Mouse (Mus musculus): ENCODE measurements at regions not wholly inside any gene's neighbourhood (a gene's known extent, or its start where the extent isn't known, plus 50 kb on each side); places are given as distances from the start of the nearest gene placed in this dataset.

DNA sequence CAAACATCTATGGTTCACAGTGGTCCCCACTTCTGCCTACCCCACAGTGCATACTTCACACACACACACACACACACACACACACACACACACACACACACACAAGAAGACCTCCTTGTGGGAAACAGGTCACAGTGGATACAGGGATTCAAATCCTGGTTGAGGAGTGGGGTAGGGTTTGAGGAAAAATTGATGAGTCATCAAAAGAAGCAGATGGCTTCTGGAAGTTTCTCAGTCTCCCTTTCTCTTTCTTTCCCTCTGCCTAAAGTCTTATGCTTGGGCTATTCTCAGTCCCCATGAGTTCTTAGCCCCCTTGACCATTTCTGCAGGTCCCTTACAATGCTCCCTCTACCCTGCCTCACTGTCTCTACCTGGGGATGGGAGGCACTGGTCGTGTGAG, 56.4 kb downstream of the Rassf10 start:
- in situ Hi-C loops (cut with MboI, MseI), result loop anchor here in 1 of 2 experiments (25.0 kb wide), 1 partner anchor 1927 kb away; no protein-coding TSS in a partner anchor

DNA sequence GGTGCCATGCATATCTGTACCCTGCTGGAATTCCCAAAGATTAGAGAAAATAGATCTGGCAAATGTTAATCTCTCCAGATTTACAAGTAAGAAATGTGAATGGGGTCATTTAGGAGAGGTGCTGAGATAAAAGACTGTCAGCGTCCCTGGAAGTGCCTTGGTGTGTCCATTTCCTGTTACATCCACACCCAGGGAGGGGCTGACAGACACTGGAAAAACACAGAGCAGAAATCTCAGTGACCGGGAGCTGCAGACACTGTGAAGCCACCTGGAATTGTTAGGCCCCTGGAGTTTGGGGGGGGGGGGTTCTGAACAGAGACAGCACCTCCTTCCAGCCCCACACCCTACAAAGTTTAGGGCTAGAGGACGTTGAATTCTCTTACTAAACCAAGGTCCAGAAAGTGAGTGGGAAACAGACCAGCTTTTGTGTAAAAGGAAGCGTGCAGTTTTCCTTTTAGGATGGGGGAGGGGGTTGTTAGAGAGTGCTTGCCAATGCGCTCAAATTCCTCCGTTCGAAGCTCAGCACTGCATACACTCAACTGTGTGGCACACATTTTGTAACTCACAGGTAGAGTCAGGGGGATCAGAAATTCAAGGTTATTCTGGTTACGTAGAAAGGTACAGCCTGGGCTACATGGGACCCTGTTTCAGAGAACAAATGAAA, 63.5 kb downstream of the Rassf10 start:
- in situ Hi-C loops (cut with MboI, MseI), result loop anchor here in 1 of 2 experiments (25.0 kb wide), 1 partner anchor 1920 kb away; no protein-coding TSS in a partner anchor

DNA sequence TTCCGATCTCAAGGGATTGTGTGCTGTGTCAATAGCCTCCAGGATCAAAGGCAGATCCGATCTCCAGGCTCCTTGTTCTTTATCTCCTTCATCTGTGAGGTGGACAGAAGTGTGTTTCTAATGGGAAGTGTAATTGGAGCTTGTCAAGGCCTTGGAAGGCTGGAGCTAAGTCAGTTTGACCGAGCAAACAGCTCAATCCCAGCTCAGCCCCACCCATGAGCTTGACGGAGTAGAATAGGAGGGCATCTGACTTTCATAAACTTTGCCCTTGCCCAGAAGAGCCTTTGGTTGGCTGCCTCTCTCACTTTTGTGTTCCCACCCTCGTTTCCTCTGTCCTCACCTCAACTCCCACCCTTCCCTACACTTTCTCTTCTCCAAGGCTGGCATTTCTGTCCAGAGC, 67.7 kb downstream of the Rassf10 start:
- in situ Hi-C loops (cut with MboI, MseI), result loop anchor here in 1 of 2 experiments (25.0 kb wide), 1 partner anchor 1916 kb away; no protein-coding TSS in a partner anchor

DNA sequence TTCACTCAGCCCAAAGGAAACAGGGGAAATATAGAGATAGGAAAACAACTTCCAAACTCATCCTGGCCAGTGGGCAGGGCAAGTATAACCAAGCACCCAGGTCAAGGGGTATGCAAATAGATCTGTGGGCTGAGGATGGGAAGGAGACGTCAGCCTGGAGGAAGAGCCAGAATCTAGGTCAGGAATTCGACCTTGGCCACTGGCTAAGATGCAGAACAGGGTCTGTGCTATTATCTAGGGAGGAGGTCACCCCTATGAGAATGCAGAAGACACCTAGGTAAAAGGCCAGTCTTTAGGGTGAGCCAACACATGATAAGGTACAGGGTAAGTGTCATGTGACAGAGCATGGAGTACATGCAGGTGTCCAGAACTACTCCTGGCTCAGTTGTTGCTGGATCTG, 68.8 kb downstream of the Rassf10 start:
- in situ Hi-C loops (cut with MboI, MseI), result loop anchor here in 1 of 2 experiments (25.0 kb wide), 1 partner anchor 1915 kb away; no protein-coding TSS in a partner anchor

DNA sequence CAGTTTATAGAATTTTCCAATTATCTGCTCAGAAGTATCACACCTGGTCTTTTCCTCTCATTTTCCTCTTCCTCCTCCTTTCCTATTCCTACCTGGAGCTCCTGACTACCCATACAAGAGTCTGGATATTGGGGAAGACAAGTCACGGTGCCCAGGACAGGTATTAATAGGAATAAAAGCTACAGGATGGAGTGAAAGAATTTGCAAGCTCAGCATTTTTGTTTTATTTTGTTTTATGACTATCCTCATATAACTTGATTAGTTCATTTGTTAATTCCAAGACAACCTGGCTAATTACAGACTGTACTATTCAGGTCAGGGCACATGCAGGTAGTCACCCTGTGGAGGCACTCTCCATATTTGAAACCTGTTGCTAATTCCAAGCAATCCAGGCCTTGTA, 72.0 kb downstream of the Rassf10 start:
- in situ Hi-C loops (cut with MboI, MseI), result loop anchor here in 1 of 2 experiments (25.0 kb wide), 1 partner anchor 1362 kb away; no protein-coding TSS in a partner anchor

DNA sequence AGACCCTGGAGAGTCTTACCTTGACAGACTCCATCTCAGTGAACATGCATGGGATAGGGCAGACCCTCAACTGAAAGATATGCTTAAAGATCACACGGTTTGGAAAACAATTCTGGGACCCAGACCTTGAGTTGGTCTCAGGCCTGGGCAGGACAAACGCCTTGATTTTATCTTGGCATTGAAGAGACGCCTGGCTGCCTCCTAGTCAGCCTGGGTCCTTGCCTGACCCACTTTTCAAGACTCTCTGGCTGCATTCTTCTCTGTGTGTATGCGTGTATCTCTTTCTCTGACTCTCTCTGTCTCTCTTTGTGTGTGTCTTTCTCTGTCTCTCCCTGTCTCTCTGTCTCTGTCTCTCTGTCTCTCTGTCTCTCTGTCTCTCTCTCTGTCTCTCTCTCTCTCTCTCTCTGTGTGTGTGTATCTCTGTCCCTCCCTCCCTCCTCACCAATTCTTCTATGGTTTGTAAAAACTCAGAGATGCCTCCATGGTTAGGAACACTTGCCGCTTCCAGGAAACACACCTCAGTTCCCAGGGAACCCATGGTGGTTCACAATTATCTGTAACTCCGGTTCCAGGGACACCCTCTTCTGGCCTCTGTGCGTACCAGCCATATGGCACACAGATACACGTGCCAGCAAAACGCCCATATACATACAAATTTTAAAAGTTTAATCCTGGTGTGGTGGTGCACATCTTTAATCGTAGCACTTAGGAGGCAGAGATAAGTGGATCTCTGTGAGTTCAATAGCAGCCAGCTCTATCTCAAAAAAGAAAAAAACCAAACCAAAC, 72.7 kb downstream of the Rassf10 start:
- in situ Hi-C loops (cut with MboI, MseI), result loop anchor here in 1 of 2 experiments (25.0 kb wide), 1 partner anchor 1361 kb away; no protein-coding TSS in a partner anchor

DNA sequence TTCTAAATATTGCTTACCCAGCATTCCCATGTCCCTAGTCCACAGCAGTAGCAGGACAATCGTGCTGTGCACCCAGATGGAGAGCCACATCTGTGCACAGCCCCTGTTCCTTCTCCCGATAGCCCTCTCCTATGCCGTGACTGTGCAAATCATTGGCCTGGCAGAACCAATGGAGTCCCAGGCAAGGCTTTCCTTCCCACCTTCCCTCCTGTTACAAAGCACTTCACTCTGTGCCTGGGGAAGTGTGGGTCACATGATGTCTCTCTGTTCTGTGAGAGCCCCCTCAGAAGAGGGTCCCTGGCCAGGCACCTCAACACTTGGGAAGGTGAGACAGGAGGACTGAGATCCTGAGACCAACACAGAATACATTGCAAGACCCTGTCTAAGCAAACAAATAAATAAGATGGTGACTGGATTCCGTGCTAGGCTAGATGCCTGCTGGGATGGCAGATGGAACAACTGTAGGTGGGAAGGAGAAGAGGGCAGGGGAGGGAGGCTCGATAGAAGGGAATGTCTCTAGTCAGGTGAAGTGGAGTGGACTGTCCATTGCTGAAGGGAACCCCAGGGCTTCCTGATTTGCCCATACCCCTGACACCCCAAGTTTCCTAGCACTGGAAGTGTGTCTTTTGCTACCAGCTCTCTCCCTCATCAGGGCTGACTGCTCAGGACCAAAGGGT, 73.5 kb downstream of the Rassf10 start:
- in situ Hi-C loops (cut with MboI, MseI), result loop anchor here in 1 of 2 experiments (25.0 kb wide), 1 partner anchor 1360 kb away; no protein-coding TSS in a partner anchor

DNA sequence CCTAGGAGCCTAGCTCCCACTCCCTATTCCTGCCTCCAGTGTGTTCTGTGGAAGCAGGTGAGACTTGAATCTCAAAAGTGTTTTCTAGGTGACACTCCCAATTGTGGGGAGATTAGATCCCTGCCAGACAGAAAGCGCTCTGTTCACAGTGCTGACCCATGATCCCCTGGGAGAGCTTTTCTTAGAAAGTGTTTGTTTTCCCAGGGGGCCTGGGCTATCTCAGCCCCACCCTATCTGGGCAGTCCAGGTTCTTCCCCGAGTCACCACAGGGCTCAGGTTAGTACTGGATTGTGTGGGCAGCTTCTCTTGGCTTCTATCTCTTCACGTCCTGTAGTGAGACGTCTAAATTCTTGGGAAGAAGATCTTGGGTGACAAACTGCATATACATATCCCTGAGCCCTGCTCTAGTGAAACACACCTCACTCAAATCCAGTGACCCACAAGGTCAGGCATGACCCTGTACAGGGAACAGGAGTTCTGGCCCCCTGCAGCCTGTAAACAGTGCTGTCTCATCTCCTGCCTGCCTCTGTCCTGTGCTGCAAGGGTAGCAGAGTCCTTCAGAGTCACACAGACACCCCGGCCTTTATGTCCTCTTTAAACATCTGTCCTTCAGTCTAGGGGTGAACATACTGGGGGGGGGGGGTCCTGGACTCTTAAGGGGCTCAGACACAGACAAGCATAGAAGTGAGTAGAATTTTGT, 76.4 kb downstream of the Rassf10 start:
- in situ Hi-C loops (cut with MboI, MseI), result loop anchor here in 1 of 2 experiments (25.0 kb wide), 1 partner anchor 1357 kb away; no protein-coding TSS in a partner anchor

DNA sequence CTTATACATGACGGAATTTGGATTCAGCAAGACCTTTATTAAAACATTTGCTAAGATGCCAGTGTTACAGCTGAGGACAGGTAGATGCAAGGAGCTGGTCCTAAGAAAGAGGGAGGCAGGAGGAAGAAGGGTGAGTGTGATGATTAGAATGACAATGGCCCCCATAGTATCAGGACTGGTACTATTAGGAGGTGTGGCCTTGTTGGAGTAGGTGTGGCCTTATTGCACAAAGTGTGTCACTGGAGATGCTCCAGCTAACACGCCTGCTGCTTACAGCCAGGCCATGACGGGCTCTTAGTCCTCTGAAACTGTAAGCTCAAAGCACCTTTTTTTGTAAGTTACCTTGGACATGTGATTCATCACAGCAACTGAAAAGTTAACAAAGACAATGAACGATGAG, 82.0 kb downstream of the Rassf10 start:
- in situ Hi-C loops (cut with MboI, MseI), result loop anchor here in 1 of 2 experiments (25.0 kb wide), 1 partner anchor 1352 kb away; no protein-coding TSS in a partner anchor

DNA sequence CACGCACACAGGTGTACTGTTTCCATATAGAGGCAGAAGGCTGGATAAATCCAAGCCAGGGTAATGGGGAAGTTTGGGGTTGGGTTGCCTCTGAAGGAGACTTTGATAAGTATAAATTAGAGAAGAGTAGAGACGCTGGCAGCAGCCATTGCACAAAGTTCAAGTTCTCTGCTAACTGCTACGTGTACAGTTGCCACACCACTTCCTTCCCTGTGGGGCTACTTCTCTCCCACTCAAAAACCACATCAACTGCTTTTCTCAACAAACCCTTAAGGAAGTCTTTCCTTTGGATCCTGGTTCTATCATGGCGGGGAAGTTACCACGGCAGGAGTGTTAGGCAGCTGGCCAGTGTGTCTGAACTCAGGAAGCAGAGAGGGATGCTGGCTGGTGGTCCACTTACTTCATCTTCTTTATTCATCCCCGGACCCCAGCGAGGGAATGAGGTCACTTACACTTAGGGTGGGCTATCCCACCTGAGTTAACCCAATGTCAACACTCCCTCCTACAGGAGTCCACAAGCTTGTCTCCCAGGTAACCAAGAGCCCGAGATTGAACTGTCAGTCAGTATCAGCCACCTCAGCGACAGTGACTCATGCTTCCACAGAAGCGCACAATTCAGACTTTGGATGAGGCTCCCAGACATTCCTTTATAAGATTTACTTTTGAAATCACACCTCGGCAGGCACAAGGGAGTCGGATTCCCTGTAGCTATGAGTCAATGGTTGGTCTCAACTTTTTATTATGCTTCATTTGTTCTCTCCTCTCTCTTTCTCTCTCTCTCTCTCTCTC, 84.3 kb downstream of the Rassf10 start:
- in situ Hi-C loops (cut with MboI, MseI), result loop anchor here in 1 of 2 experiments (25.0 kb wide), 1 partner anchor 1349 kb away; no protein-coding TSS in a partner anchor

DNA sequence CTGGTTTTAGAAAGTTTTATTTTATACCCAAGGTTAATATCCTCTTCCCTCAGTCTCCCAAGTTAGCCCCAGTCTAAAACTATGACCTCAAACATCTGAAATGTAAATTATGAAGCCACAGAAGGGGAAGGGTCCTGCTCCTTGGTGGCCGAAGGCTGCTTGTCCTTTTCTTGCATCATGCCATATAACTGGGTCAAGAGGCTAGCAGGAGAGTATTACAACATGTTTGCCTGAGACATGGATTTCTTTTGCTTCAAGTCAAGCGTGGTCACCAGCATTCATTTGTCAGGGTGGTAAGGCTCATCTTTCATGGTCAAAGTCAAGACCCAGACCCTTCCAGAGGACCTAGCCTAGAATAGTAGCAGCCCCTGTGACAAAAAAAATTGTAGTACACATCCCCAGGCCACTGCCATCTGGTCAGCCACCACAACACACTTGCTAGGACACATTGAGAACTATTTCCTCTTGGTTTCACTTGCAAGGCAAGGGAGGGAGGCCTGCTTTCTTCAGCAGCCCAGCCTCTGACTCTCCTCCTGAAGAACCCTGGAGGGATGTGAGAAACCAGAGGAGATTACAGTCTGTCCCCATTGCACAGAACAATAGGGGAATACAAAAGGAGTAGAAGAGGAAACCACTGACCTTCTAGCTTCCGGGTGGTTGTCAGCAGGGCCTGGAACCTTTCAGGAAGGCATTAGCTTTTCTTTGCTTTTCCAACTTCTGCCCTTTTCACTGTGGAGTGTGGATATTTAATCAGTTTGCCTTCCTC, 85.3 kb downstream of the Rassf10 start:
- in situ Hi-C loops (cut with MboI, MseI), result loop anchor here in 1 of 2 experiments (25.0 kb wide), 1 partner anchor 1348 kb away; no protein-coding TSS in a partner anchor

DNA sequence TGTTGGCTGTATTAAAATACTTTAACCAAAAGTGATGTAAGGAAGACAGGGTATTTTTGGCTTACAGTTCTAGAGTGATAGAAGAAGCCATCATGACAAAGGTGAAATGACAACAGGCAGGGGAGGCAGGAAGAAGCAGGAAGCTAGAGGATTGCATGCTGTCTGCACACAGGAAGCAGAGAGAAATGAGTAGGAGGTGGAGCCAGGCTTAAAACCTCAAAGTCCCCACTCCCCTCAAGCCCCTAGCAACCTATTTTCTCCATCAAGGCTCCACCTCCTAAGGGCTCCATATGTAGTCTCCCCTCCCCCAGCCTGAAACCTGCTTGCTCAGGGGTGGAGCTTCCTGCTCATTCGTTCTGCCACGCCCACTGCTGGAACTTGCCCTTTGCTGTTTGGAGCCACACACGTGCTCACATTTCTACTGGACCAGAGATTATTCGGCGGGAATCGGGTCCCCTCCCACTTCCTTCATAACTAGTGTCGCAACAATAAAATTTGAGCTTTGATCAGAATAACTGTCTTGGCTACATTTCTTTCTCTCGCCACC, 91.9 kb downstream of the Rassf10 start:
- in situ Hi-C loops (cut with MboI, MseI), result loop anchor here in 1 of 2 experiments (25.0 kb wide), 1 partner anchor 1342 kb away; no protein-coding TSS in a partner anchor

DNA sequence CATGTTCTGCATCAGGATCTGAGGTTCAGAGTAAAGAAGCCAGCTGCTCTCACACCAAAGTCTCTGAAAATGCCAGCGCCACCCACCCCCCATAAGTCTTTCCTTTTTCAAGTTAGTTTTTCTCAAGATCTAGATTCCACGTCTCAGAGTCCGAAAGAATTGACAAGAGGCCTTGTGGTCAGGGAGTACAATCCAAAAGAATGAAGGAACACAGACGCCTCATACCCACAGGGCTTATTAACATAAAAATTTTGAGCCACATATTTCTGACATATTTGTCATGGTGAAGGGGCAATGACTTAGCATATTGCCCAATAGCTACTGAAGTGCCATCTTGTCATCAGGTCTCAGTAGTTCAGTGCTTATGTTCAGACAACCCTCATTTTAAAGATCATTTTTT, 92.6 kb downstream of the Rassf10 start:
- in situ Hi-C loops (cut with MboI, MseI), result loop anchor here in 1 of 2 experiments (25.0 kb wide), 1 partner anchor 1341 kb away; no protein-coding TSS in a partner anchor

DNA sequence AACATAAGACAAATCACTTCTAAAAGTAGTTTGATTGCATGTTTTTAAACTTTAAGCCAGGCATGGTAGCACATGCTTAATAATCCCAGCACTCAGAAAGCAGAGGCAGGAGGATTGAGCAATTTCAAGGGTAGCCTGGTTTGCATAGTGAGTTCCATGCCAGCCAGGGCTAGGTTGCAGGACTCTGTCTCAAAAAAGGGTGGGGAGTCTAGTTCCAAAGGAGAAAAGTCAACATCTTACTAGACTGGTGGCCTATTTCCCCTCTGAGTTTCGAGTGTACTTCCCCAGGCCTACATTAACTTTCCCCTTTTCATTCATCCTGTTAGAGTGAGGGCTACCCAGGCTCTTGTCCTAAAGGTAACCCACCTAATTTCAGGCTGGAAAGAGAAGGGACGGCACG, 93.8 kb downstream of the Rassf10 start:
- in situ Hi-C loops (cut with MboI, MseI), result loop anchor here in 1 of 2 experiments (25.0 kb wide), 1 partner anchor 1340 kb away; no protein-coding TSS in a partner anchor

DNA sequence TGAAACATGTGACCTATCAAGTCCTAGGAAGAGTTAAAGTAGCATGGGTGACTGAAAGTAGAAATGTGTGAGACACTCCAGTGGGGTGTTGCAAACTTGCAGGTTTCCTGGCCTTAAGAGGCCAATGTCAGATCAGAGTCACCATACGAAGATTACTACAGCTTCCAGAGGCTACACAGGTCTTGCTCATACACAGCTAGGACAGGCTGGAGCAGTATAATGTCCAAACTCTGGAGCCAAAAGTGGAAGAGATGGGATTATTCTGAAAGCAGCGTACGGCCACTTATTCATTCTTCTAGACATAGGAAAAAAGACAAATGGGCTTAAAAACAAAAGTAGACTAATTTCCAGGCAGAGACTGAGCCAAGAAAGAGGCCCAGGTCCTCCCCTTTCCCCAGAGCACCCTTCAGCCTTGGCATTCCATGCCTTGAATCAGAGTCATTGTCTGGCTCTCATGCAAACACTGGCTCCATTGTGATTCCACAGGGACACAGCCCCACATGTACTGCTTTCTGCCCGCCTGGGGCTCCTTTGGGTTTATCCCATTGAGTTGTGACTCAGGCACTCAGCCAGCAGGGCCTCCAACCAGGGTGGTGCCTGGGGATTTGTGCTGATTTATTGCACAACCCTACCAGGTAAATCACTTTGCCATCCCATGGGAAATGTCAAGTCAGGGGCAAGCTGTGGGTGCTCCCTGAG, 94.5 kb downstream of the Rassf10 start:
- in situ Hi-C loops (cut with MboI, MseI), result loop anchor here in 1 of 2 experiments (25.0 kb wide), 1 partner anchor 1339 kb away; no protein-coding TSS in a partner anchor

DNA sequence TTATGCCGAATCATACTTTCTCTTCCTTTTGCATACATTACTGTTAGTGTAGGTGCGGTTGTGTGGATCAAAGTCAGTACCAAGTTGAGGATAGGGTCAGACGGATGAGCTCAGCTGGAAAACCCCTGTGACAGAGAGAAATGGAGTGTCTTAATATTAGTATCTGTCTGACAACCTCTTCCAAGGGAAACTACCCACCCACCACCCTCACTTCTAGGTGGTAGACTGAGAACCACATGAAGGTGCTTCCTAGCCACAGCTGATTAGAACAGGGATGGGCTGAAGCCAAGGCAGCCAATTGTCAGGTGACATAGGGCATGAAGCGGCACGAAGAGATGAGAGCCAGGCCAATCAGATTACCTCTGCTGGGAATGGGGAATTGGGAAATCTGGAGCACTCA, 95.7 kb downstream of the Rassf10 start:
- in situ Hi-C loops (cut with MboI, MseI), result loop anchor here in 1 of 2 experiments (25.0 kb wide), 1 partner anchor 1338 kb away; no protein-coding TSS in a partner anchor

DNA sequence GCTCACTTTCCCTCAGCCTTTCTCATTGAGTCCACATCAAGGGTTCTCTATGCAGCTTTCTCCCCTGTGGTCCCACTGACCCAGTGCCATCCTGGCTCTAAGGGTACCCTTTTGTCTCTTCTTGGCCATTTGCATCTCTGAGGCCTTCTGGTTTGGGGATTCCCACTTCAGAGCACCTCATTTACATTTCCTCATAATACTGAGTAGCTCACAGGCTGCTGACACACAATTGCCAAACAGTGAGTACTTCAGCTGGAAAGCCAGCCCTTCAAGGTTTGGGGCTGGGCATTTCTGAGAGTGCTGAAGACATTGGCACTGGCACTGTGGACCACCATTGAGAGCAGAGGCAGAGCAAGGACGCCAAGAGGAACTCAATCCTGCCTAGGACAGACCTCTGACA, 99.2 kb downstream of the Rassf10 start:
- in situ Hi-C loops (cut with MboI, MseI), result no loop called here

DNA sequence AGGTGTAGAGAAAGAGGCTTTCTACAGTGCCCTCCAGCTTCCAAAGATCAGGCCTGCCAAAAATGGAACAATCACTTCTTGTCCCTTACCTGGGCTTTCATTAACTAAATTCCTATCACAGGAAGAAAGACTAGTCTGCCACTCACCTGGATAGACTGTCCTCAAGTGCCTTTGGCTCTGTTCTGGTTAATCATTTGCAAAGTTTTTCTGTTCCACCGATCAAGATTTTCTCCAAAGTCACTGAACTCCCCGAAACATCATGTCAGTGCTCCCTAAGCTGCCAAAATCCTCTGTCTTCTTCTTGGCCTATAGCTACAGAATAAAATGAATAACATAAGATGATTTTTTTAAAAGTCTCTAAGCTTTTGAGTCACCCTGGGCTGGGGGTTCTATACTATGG, 102.7 kb downstream of the Rassf10 start:
- in situ Hi-C loops (cut with MboI, MseI), result no loop called here

Measured in T-helper 17 cell (primary cell).